Mouse (Mus musculus) heart, adult 9 months (tissue): Measurements from ENCODE around the gene Cdkn2b.

ENCODE experiments used
- DNase-seq, 2 experiments: peaks; one replicate each; pipeline ENCODE4 v3.0.0; 2022; ENCODE audit warnings: low spot score in 2 of 2

Cdkn2b gene

GRCm38 (mm10) chr4:89293516-89293915, 17.3 kb downstream of the Cdkn2b start:
- DNase-seq: no peak

DNA sequence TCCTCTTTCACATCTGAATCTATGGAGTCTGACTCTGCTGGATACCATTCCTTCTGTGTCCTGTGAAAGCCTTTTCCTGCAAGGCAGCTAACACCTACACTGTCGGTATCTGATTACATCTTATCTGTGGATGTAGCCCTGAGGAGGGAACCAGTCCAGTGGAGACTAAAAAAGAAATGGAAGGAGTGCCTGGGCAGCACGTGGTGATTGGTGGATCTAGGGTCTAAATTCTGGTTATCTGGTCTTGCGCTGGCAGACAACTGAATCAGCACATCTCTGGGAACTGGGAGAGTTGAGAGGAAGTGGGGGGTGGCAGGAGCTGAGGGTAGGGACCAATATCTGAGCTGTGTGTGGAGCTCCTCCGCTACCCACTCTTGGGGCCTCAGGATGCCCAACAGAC, 21.8 kb downstream of the Cdkn2b start:
- no peak for DNase-seq

DNA sequence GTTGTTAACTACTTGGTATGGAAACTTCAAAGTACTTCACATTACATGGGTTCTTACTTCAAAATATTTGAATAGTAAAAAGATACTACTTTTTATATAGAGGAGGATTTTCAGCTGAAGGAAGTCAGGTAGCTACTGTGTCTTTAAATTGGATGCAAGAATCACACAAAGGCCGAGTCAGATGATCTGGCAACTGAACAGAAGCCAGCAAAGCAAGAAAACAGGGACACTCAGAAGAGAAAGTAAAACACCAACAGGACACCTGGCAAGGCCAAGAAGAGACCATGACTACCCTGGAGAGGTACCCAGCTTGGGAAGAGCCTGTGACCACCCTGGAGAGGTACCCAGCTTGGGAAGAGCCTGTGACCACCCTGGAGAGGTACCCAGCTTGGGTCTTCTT, 24.3 kb downstream of the Cdkn2b start:
- DNase-seq: no peak

- DNase-seq: no peak
Observed at GRCm38 (mm10) chr4:89285688-89286087, 25.2 kb downstream of the Cdkn2b start.

GRCm38 (mm10) chr4:89282661-89283060, 28.2 kb downstream of the Cdkn2b start:
- DNase-seq: no peak

- no peak for DNase-seq
Observed at GRCm38 (mm10) chr4:89282036-89282566, 28.7 kb downstream of the Cdkn2b start.

DNA sequence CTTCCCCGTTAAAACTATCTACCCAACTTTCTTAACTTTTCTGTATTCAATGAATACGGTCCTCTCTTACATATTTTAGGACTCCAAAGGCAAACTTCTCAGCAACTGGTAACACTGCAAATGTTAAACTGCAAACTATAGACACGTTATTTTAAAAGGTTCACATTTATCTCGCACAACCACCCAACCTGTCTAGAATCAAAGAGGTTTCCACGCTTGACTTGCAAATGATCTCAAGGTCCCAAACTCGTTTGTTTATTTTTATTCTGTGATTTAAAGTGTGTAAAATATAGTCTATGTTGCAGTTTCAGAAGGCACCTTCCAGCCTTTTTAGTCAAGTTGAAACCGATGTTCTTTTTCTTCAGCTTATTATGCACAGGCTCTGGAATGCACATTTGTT, 29.6 kb downstream of the Cdkn2b start:
- DNase-seq: no peak

DNA sequence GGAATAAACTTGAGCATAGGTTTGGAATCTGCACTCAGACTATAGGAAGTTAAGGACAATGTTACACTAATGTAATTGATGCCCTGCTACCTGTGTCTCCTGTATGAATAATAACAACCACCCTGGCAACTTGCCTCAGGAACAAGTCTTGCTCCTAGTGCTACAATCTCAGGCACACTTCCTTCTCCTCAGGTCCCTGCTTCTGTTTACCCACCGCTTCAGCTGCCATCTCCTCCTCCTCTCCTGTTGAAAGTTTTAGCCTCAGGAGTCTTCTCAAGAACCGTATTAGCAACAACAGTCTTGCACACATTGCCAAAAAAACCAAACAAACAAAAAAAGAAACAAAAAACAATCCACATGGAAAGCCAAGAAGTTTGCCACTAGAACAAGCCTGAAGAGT, 31.2 kb downstream of the Cdkn2b start:
- no peak for DNase-seq

DNA sequence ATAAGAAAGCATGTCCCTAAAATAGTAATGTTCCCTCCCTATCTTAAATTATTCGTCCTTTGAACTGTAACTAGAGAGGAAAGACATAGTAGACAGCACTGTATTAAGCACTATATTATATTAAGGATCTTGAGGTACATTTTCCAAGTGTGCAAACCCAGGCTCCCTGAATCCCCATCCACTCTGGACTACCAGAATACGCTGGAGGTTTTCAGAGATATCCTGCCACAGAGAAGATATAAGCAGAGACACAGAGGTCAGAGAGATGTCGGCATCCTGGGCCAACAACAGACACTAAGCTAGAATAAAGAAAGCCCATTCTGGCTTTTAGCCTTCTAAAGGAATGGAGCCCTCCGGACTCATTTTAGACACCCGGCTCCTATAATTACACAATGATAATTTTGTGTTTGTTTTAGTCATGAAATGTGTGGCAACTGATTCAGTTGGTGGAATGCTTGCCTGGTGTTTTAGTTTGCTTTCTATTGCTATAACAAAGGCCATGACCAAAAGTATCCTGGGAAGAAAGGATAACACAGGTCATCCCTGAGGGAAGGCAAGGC, 33.4 kb downstream of the Cdkn2b start:
- no peak for DNase-seq

GRCm38 (mm10) chr4:89276669-89277219, 34.1 kb downstream of the Cdkn2b start:
- DNase-seq: no peak

DNA sequence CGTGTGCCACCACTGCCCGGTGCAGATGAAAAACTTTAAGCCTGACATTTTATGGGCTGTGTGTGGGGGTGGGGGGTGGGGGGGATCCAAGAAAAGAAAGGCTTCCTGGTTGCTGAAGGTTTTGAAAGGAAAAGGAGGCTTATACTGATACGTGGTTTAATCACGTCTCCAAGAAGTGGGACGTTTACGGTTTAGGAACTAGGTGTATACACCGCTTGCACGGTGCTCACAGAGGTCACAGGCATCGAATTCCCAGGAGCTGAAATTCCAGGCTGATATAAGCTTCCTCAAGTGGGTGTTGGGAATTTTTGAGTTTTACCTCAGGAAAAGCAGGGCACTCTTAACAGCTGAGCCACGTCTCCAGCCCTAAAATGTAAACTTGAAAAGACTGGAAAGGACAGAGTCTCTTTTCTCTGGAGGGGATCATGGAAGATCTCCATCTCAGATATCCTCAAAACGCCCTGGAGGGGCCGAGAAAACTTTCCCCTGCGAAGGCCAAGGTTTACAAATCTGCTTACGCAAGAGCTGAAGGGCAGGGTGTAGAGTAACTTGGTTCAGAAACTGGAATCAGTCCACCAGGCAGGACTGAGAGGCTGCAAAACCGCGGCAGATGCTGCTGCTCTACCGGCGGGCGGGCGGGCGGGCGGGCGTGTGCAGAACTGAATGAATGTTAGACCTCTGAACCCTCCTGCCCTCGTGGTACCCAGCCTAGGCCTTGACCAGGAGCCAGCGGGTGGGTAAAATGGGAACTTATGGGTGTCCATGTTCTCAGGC, 34.8 kb downstream of the Cdkn2b start:
- DNase-seq: no peak

GRCm38 (mm10) chr4:89274829-89275548, 35.9 kb downstream of the Cdkn2b start:
- DNase-seq: no peak

GRCm38 (mm10) chr4:89274006-89274405, 36.8 kb downstream of the Cdkn2b start:
- no peak for DNase-seq

GRCm38 (mm10) chr4:89273585-89273984, 37.3 kb downstream of the Cdkn2b start:
- DNase-seq: no peak

GRCm38 (mm10) chr4:89272961-89273540, 37.8 kb downstream of the Cdkn2b start:
- no peak for DNase-seq

DNA sequence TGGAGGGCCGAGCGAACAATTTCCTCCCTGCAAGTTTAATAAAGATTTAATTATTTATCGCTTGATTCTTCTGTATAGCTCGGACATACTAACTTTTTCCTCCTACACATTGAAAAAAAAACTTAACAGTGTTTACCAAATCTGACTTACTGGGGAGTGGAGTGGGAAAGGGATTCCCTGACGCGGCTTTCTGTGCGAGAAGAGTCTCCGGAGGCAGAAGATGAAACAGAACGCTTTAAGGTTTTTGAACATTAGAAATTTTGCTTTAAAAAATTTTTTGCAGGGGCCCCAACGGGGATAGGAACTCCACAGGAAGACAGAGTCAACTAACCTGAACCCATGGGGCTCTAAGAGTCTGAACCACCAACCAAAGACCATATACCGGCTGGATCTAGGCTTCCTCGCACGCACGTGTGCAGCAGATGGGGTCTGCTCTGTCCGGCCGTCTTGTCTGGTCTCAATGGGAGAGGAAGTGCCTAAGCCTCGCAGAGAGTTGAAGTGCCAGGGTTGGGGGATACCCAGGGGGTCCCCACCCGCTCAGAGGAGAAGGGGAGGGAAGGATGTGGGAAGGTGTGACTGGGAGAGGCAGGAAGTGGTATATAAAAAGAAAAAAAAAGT, 38.6 kb downstream of the Cdkn2b start:
- no peak for DNase-seq

DNA sequence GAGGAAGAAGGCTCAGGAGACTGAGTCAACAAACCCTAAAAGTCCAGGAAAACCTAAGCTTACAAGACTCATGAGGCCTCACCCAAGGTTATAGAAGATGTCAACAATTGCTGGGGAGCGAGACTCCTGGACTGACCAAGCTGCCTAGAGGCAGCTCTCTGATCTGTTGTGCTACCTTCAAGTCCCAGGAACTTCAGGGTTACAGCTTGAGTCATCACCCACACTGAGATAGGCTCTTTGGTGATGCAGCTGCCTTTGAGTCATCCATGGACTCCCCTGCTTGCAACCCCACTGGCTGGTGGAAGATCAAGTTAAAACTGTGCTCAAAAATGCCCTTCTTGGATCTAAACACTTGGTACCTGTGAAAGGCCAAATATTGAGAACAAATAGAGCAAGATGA, 53.1 kb downstream of the Cdkn2b start:
- no peak for DNase-seq
